Comparison of ENCODE assay signal across 20 mouse cellular contexts in genomic region chr19:34539422-34539821, GRCm38 (mm10). TPM values are rescaled to one million over a fixed set of nuclear protein-coding genes. Genes with fewer than 3 reads are reported as not detected.
DNase-seq lines count a peak whose midpoint lies in the region; ATAC-seq lines count a peak whose summit lies in the region.
"Had no signal": no experiment of that assay in that cellular context is flagged by ENCODE, and none has a peak within 500 bp of the region (broad histone marks: within the 10 kb centered on the region; RNA-seq: fewer than 3 reads in every experiment).

No protein-coding gene starts in this region.

- no peak for DNase-seq in adrenal gland, postnatal 36 days
- DNase-seq in urinary bladder, postnatal 14 days (ENCODE audit: low spot score) = no peak
- DNase-seq: adrenal gland, adult 2 months; adrenal gland, adult 8-10 months; adrenal gland, postnatal 10 days; adrenal gland, postnatal 14 days; adrenal gland, postnatal 25 days; B cell, adult 2 months; cerebellum, adult 11 months; cerebellum, adult 11-12 months; cerebellum, adult 18-20 months; cerebellum, adult 2 months had no signal

- ATAC-seq in granulocyte monocyte progenitor cell, adult 5-6 weeks (replicated peaks; ENCODE audit: poor library complexity, severe bottlenecking) = peak; percentile 71
- peak; percentile 66 for ATAC-seq in megakaryocyte, adult 5-6 weeks (ENCODE audit: poor library complexity, severe bottlenecking)
- ATAC-seq in megakaryocyte progenitor cell, adult 5-6 weeks (replicated peaks; ENCODE audit: poor library complexity) = 0 out of 2 replicates have a peak, but pooled peaks have one; percentile 42
- ATAC-seq in erythroblast, adult 5-6 weeks (replicated peaks; ENCODE audit: low FRiP score, poor library complexity, severe bottlenecking) = no peak
- ATAC-seq: activated CD4-positive, CD25-positive, alpha-beta regulatory T cell, adult 4 months; CD4-positive, CD25-positive, alpha-beta regulatory T cell, adult 4 months; Patski had no signal

RNA-seq across cellular contexts. Expression of gene Ifit2, which starts 11.1 kb away (rescaled TPM):
- total RNA-seq in granulocyte monocyte progenitor cell, adult 5-6 weeks (2014; fragmentation: Nextera tagmentation) = 8.9 and 9.2 TPM in 2 replicates
- total RNA-seq in granulocyte monocyte progenitor cell, adult 5-6 weeks (2017) = 17.8 and 19.6 TPM in 2 replicates
- 10.1 and 10.2 TPM in 2 replicates for total RNA-seq in megakaryocyte, adult 5-6 weeks (2015)
- 20.2 and 21.2 TPM in 2 replicates for total RNA-seq in megakaryocyte, adult 5-6 weeks (2017)
- total RNA-seq in megakaryocyte progenitor cell, adult 5-6 weeks (2015) = 7.7 and 8.0 TPM in 2 replicates
- 19.0 and 19.2 TPM in 2 replicates for total RNA-seq in megakaryocyte progenitor cell, adult 5-6 weeks (2017)
- 1 to 10 TPM; 4.1 to 5.8 TPM for total RNA-seq in adrenal gland, postnatal 36 days (2021)
- 3.3 and 3.8 TPM in 2 replicates for total RNA-seq in erythroblast, adult 5-6 weeks (2015; ENCODE audit: low replicate concordance)
- 6.3 and 6.8 TPM in 2 replicates for total RNA-seq in erythroblast, adult 5-6 weeks (2017; ENCODE audit: low replicate concordance)

RNA-seq across cellular contexts. Expression of gene Lipa, which starts 12.1 kb away (rescaled TPM):
- total RNA-seq in granulocyte monocyte progenitor cell, adult 5-6 weeks (2014; fragmentation: Nextera tagmentation) = 45.6 and 49.7 TPM in 2 replicates
- total RNA-seq in granulocyte monocyte progenitor cell, adult 5-6 weeks (2017) = 31.4 and 33.1 TPM in 2 replicates
- total RNA-seq in megakaryocyte, adult 5-6 weeks (2015) = 119 and 136 TPM in 2 replicates
- total RNA-seq in megakaryocyte, adult 5-6 weeks (2017) = 69.1 and 73.0 TPM in 2 replicates
- total RNA-seq in megakaryocyte progenitor cell, adult 5-6 weeks (2015) = 60.4 TPM in 2 replicates
- 30.9 and 32.4 TPM in 2 replicates for total RNA-seq in megakaryocyte progenitor cell, adult 5-6 weeks (2017)
- total RNA-seq in adrenal gland, postnatal 36 days (2021) = 100 to 1,000 TPM in 1 of 2 experiments, 10 to 100 TPM in 1; 87.3 to 203 TPM
- 50.1 and 57.7 TPM in 2 replicates for total RNA-seq in erythroblast, adult 5-6 weeks (2015; ENCODE audit: low replicate concordance)
- total RNA-seq in erythroblast, adult 5-6 weeks (2017; ENCODE audit: low replicate concordance) = 25.0 and 29.7 TPM in 2 replicates

RNA-seq across cellular contexts. Expression of gene Ifit3, which starts 43.9 kb away (rescaled TPM):
- not detected in 2 replicates for total RNA-seq in granulocyte monocyte progenitor cell, adult 5-6 weeks (2014; fragmentation: Nextera tagmentation)
- 1.1 and 3.5 TPM in 2 replicates for total RNA-seq in granulocyte monocyte progenitor cell, adult 5-6 weeks (2017)
- 22.6 and 25.4 TPM in 2 replicates for total RNA-seq in megakaryocyte, adult 5-6 weeks (2015)
- 33.0 and 34.0 TPM in 2 replicates for total RNA-seq in megakaryocyte, adult 5-6 weeks (2017)
- total RNA-seq in megakaryocyte progenitor cell, adult 5-6 weeks (2015) = 0.88 and 1.1 TPM in 2 replicates
- 1.2 and 1.8 TPM in 2 replicates for total RNA-seq in megakaryocyte progenitor cell, adult 5-6 weeks (2017)
- total RNA-seq in adrenal gland, postnatal 36 days (2021) = 10 to 100 TPM; 10.9 to 13.1 TPM
- 1.5 and 5.6 TPM in 2 replicates for total RNA-seq in erythroblast, adult 5-6 weeks (2015; ENCODE audit: low replicate concordance)
- total RNA-seq in erythroblast, adult 5-6 weeks (2017; ENCODE audit: low replicate concordance) = 2.6 and 5.9 TPM in 2 replicates
- total RNA-seq: MEL had no signal
